Mouse (Mus musculus) stomach, embryonic 16.5 days (tissue): ENCODE data around the gene Mgat5. TPM values are rescaled to one million over a fixed set of nuclear protein-coding genes. Genes with fewer than 3 reads are reported as not detected.

ENCODE experiments used
- ATAC-seq: fragments of 200-750 bp; cut with Nextera tagmentation; 2 replicates; pipeline ENCODE4 v1.8.0; 2017; ENCODE audit warnings: moderate number of reproducible peaks, moderate TSS enrichment; ENCODE audit not compliant: insufficient read depth, low FRiP score
- H3K27ac ChIP-seq: fragments of 300-500 bp; sonication (generic); 2 replicates; pipeline ENCODE4 v1.5.1; 2014; ENCODE audit warnings: low read length
- H3K27me3 ChIP-seq: fragments of 300-500 bp; sonication (generic); 2 replicates; pipeline ENCODE4 v1.6.1; 2014; ENCODE audit warnings: low read length, control low read depth, mixed read lengths; ENCODE audit not compliant: control insufficient read depth, insufficient read depth
- H3K36me3 ChIP-seq: fragments of 300-500 bp; sonication (generic); 2 replicates; pipeline ENCODE4 v1.6.1; 2014; ENCODE audit warnings: low read length; ENCODE audit not compliant: control insufficient read depth, insufficient read depth
- H3K4me1 ChIP-seq: fragments of 300-500 bp; sonication (generic); 2 replicates; pipeline ENCODE4 v1.6.1; 2014; ENCODE audit warnings: low read length, control low read depth, mixed read lengths; ENCODE audit not compliant: control insufficient read depth, insufficient read depth
- H3K4me2 ChIP-seq: fragments of 300-500 bp; sonication (generic); 2 replicates; pipeline ENCODE4 v1.6.1; 2014; ENCODE audit warnings: low read depth, low read length, mixed read lengths
- H3K4me3 ChIP-seq: fragments of 300-500 bp; sonication (generic); replicated peaks from 2 replicates; pipeline ENCODE4 v1.5.1; 2014; ENCODE audit warnings: mild to moderate bottlenecking, low read length
- H3K9ac ChIP-seq: fragments of 300-500 bp; sonication (generic); 2 replicates; pipeline ENCODE4 v1.6.1; 2014; ENCODE audit warnings: low read length
- H3K9me3 ChIP-seq: fragments of 300-500 bp; sonication (generic); replicated peaks from 2 replicates; pipeline ENCODE4 v1.6.1; 2016; ENCODE audit warnings: low read length, control low read depth; ENCODE audit not compliant: control insufficient read depth
- WGBS: fragments of 180-500 bp; shearing (Covaris S2); extraction: QIAGEN DNeasy Blood & Tissue Kit; methylation state at CpG from one replicate; pipeline ENCODE4 v1.1.7; 2014; 5-methylcytosine and 5-hydroxymethylcytosine counted together
- polyA plus RNA-seq: library from polyadenylated mRNA; unstranded; fragments of >200 nt; fragmentation: Nextera tagmentation; extraction: Ambion mirVana; gene quantifications from 2 replicates; pipeline ENCODE4 v1.2.1, GENCODE M21; 2015

Gene Mgat5
- polyA plus RNA-seq, 1 experiment from 2014 or later: 5.7 TPM

GRCm38 (mm10) chr1:127303791-127304190, 99.0 kb downstream of the Mgat5 start:
- no peak for ATAC-seq
- Histone ChIP-seq H3K9me3 (no peaks in the 10 kb centered on the region), H3K4me1 (no peaks in the 10 kb centered on the region), H3K27ac (no peak overlapping the region), H3K4me2 (no peak overlapping the region), H3K4me3 (no peak overlapping the region), H3K27me3 (no peaks in the 10 kb centered on the region), H3K9ac (no peak overlapping the region), H3K36me3 (no peaks in the 10 kb centered on the region; the same call in 1 of the 2 replicates)
- 90% methylated on average over 5 of the region's 5 CpGs for WGBS

- WGBS: 82% methylated on average over 2 of the region's 2 CpGs
Measured at GRCm38 (mm10) chr1:127304281-127304680, 99.5 kb downstream of the Mgat5 start.

GRCm38 (mm10) chr1:127305582-127305981, 100.8 kb downstream of the Mgat5 start:
- Histone ChIP-seq H3K9me3 (no peaks in the 10 kb centered on the region), H3K27ac (no peak overlapping the region), H3K36me3 (no peaks in the 10 kb centered on the region; the same call in 1 of the 2 replicates), H3K4me2 (no peak overlapping the region), H3K9ac (no peak overlapping the region), H3K27me3 (no peaks in the 10 kb centered on the region), H3K4me1 (no peaks in the 10 kb centered on the region), H3K4me3 (no peak overlapping the region)
- no peak for ATAC-seq
- 86% methylated on average over 2 of the region's 2 CpGs for WGBS

More at GRCm38 (mm10) chr1:127304281-127304680, 99.5 kb downstream of the Mgat5 start:
- H3K36me3 ChIP-seq: no peaks in the 10 kb centered on the region; the same call in 1 of the 2 replicates
- no peak overlapping the region for H3K27ac ChIP-seq
- H3K4me2 ChIP-seq: no peak overlapping the region
- no peak for ATAC-seq
- no peak overlapping the region for H3K4me3 ChIP-seq
- H3K4me1 ChIP-seq: no peaks in the 10 kb centered on the region
- H3K9me3 ChIP-seq: no peaks in the 10 kb centered on the region
- no peaks in the 10 kb centered on the region for H3K27me3 ChIP-seq
- H3K9ac ChIP-seq: no peak overlapping the region

DNA sequence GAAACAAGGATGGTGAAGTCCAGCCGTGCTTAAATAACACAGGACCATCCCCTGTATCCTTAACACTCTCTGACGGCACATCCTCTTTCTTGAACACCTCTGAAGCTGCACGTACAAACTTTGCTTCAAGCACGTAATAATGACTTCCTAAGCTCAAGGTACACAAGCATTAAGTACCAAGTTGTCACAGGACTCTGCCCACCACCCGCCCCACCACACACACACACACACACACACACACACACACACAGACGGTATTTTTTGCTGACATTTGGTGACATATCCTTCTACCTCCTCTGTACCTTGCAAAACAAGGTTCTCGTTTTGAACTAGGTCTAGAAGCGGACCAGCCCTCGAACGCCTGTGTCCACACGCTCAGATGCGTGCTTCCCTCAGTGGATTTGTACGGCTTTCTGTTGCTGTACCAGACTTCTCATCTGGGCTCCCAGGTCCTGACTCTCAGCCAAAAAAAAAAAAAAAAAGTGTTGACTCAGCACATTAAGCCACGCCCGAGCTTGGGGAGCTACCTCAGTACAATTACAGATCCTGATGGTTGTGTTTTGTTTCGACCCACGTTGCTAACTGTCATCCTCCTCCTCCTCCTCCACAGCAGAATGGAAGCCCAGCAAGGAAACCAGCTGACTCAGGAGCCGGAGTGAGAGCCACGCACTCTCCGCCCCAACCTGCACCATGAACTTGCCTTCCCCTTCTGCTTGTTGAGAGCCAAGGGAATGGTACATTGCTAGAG, 101.4 kb downstream of the Mgat5 start:
- Histone ChIP-seq H3K4me1 (no peaks in the 10 kb centered on the region), H3K4me3 (no peak overlapping the region), H3K27ac (no peak overlapping the region), H3K4me2 (no peak overlapping the region), H3K27me3 (no peaks in the 10 kb centered on the region), H3K9me3 (no peaks in the 10 kb centered on the region), H3K36me3 (no peaks in the 10 kb centered on the region; the same call in 1 of the 2 replicates), H3K9ac (no peak overlapping the region)
- 0 out of 2 replicates have a peak, but pooled peaks have one; percentile 25 for ATAC-seq
- WGBS: 67% methylated on average over 20 of the region's 20 CpGs

GRCm38 (mm10) chr1:127307361-127307760, 102.5 kb downstream of the Mgat5 start:
- WGBS: 86% methylated on average over 4 of the region's 4 CpGs
- no peak overlapping the region for H3K27ac ChIP-seq
- no peaks in the 10 kb centered on the region for H3K27me3 ChIP-seq

GRCm38 (mm10) chr1:127308207-127308725, 103.5 kb downstream of the Mgat5 start:
- Histone ChIP-seq H3K4me1 (no peaks in the 10 kb centered on the region), H3K9ac (no peak overlapping the region), H3K27ac (no peak overlapping the region), H3K27me3 (no peaks in the 10 kb centered on the region), H3K4me3 (no peak overlapping the region), H3K36me3 (no peaks in the 10 kb centered on the region; the same call in 1 of the 2 replicates), H3K4me2 (no peak overlapping the region), H3K9me3 (no peaks in the 10 kb centered on the region)
- ATAC-seq: no peak
- WGBS: 61% methylated on average over 7 of the region's 7 CpGs

More at GRCm38 (mm10) chr1:127307361-127307760, 102.5 kb downstream of the Mgat5 start:
- Histone ChIP-seq H3K4me2 (no peak overlapping the region), H3K4me3 (no peak overlapping the region), H3K36me3 (no peaks in the 10 kb centered on the region; the same call in 1 of the 2 replicates), H3K4me1 (no peaks in the 10 kb centered on the region), H3K9me3 (no peaks in the 10 kb centered on the region), H3K9ac (no peak overlapping the region)
- no peak for ATAC-seq

DNA sequence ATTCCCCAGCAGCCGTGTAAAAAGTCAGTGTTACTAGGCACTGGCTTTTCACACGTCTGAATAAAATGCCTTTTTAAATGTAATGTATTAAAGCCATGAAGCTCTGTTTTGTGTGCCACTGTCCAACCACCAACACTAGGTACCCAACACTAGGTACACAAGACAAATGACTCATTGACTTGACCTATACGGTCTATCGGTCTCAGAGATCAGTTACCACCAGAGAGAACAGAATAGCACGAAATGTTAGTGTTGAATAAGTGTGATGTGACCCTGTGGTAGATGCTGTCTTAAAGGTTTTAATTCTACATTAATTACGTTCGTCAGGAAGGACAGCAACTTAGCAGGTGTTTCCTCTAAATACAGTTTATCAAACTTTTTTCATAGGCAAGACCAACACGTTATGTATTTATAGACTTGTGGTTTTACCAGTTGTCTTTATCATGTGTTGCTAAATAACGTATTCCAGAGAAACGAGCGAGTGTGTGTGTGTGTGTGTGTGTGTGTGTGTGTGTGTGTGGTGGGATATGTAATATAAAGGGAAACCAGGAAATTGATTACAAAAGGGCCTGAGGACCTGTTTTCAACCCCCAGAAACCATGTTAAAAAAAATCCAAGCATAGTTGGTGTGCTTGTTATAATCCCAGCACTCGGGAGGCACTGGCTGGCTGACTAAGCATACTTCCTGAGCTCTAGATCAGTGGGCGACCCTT, 104.3 kb downstream of the Mgat5 start:
- Histone ChIP-seq H3K4me2 (no peak overlapping the region), H3K4me3 (no peak overlapping the region), H3K9me3 (no peaks in the 10 kb centered on the region), H3K9ac (no peak overlapping the region), H3K4me1 (no peaks in the 10 kb centered on the region), H3K27ac (no peak overlapping the region), H3K36me3 (no peaks in the 10 kb centered on the region; the same call in 1 of the 2 replicates), H3K27me3 (no peaks in the 10 kb centered on the region)
- ATAC-seq: no peak
- 83% methylated on average over 13 of the region's 13 CpGs for WGBS

DNA sequence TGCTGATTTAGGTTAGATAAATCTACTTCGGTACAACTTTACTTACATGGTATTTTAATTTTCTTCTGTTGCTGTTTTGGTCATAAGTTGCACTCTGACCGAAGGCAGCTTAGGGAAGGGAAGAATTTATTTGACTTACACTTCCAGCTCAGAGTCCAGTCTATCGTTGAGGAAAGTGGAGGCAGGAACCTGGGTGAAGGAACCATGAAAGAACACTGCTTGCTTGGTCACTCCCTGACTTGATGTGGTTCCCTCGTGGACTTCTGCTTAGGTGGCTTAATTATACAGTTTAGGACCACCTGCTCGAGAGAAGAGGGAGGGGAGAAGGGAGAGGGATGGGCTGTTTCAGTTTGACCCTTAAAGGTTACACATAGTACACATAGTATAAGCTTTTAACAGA, 105.2 kb downstream of the Mgat5 start:
- Histone ChIP-seq H3K4me3 (no peak overlapping the region), H3K27me3 (no peaks in the 10 kb centered on the region), H3K36me3 (no peaks in the 10 kb centered on the region; the same call in 1 of the 2 replicates), H3K9me3 (no peaks in the 10 kb centered on the region), H3K4me2 (no peak overlapping the region), H3K4me1 (no peaks in the 10 kb centered on the region), H3K27ac (no peak overlapping the region), H3K9ac (no peak overlapping the region)
- WGBS: 74% methylated on average over 5 of the region's 5 CpGs
- no peak for ATAC-seq

DNA sequence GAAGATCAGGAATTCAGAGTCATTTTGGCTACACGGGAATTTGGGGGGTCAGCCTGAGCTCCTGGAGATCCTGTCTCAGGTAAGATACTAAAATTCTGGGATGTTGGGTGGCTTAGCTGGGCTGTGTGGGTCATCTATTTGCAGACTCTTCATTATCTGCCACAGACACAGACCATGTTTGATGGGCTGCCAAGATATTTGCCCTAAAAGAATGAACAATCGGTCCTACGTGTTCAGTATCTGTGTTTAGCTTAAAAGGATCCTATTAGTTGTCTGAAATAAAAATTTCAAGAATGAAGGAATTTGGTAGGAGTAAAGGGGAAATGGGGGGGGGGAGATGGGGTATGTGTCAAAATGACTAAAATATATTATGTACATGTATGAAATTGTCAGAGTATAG, 105.9 kb downstream of the Mgat5 start:
- no peaks in the 10 kb centered on the region for H3K9me3 ChIP-seq
- WGBS: 73% methylated on average over 3 of the region's 3 CpGs
- H3K4me1 ChIP-seq: no peaks in the 10 kb centered on the region
- no peaks in the 10 kb centered on the region for H3K27me3 ChIP-seq
- H3K4me3 ChIP-seq: no peak overlapping the region
- no peak for ATAC-seq
- H3K36me3 ChIP-seq: no peaks in the 10 kb centered on the region; the same call in 1 of the 2 replicates
- H3K4me2 ChIP-seq: no peak overlapping the region
- no peak overlapping the region for H3K27ac ChIP-seq
- H3K9ac ChIP-seq: no peak overlapping the region
